Mouse (Mus musculus): Measurements from ENCODE around the gene Pgbd5. TPM values are rescaled to one million over a fixed set of nuclear protein-coding genes. Genes with fewer than 3 reads are reported as not detected.

Pgbd5 gene
- total RNA-seq, 2 experiments from 2014 or later = 62.3 to 64.6 TPM

Other genes with a start within 250 kb of the Pgbd5 start
- gene Galnt2, start 208.3 kb downstream of the Pgbd5 start, total RNA-seq (2021) = 100 to 1,000 TPM in 1 of 2 experiments, 10 to 100 TPM in 1; 91.8 to 106 TPM
- 10 to 100 TPM; 37.2 to 38.6 TPM for gene Cog2, start 81.1 kb upstream of the Pgbd5 start, total RNA-seq (2021)
- 1 to 10 TPM; 3.0 to 9.0 TPM for gene Agt, start 130.0 kb upstream of the Pgbd5 start, total RNA-seq (2021)
- under 1 TPM in 1 of 2 experiments, not detected in 1; 0.32 TPM for gene Capn9, start 136.5 kb upstream of the Pgbd5 start, total RNA-seq (2021)
- 10 to 100 TPM; 86.2 to 89.8 TPM for gene 2310022B05Rik, start 223.7 kb upstream of the Pgbd5 start, total RNA-seq (2021)

Measured in left cerebral cortex, postnatal 4 days (tissue).